Mouse (Mus musculus) right cerebral cortex, postnatal 10 days (tissue): ENCODE measurements around the gene Spata46.

ENCODE experiments used
- DNase-seq, 2 experiments: peaks; one replicate each; pipeline ENCODE4 v3.0.0; 2021; ENCODE audit warnings: low spot score in 2 of 2

The Spata46 gene

DNA sequence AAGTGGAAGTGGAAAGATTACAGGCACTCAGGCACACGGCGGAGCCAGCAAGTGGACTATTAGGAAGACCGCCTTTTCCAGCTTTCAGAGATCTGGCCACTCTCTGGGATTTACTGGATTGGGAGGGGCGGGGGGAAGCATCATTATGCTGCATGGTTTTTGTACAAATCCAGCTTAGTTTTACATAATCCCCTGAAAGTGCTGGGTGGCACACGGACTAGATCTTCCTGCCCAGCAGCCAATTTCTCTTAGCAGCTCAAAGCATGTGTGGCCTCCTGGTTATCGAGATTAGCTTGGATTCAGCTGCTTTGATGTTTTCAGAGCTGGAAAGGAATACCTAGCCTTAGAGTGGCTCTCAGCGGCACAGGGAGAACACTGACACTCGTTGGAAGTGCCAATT lies 34.5 kb downstream of the Spata46 start:
- DNase-seq: no peak

DNA sequence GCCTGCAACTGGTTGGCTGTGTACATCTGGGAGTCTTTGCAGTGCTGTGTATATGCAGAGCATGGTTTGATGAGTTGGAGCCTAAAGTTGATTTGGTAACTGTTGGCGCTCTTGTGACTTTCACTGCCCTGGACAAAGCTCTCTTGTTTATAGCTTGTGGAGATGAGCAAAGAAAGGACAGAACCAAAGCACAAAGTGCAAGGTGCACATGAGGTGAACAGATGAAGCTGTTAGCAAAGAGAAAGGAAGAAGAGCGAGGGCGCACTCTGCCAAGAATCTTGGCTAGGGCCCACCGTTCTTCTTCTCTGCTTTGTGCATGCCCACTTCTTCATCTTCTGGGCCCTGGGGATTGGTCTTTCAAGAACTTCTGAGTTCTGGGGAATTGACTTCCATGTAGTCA lies 35.3 kb downstream of the Spata46 start:
- no peak for DNase-seq

DNA sequence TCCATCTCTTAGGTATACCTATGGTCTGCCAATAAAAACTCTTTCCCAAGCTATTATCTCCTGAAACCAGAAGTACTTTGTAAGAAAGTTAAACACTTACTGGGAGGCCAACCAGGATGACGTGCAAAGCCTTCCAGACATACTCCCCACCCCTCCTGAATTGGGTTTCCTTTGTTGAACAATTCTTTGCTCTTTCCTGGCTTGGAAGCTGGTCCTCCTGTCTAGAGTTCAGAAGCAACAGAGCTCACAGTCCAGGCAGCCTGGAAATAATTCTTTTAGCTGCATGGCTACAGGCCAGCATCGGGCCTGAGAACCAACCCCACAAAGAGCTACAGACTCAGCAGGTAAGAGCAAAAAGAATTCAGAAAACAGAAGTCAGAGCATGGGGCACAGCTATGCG lies 37.7 kb downstream of the Spata46 start:
- no peak for DNase-seq

- no peak for DNase-seq
These were observed 42.5 kb downstream of the Spata46 start for GRCm38 (mm10) chr1:170351080-170351479.

- DNase-seq: no peak
These were observed 44.7 kb downstream of the Spata46 start for GRCm38 (mm10) chr1:170353335-170353734.

- DNase-seq: no peak
These were observed 51.7 kb downstream of the Spata46 start for GRCm38 (mm10) chr1:170360183-170360915.
